Mouse (Mus musculus) ES-Bruce4 (cell line): ENCODE measurements at regions not wholly inside any gene's neighbourhood (a gene's known extent, or its start where the extent isn't known, plus 50 kb on each side); places are given as distances from the start of the nearest gene placed in this dataset.

Experiments used
- CTCF ChIP-seq: IDR thresholded peaks from one replicate; pipeline ENCODE4 v1.8.1; 2011; ENCODE audit warnings: low read depth, low read length
- EP300 ChIP-seq: IDR thresholded peaks from 2 replicates; pipeline ENCODE4 v1.6.1; 2011; ENCODE audit warnings: low read depth, low read length; ENCODE audit not compliant: insufficient read depth

- TF ChIP-seq EP300 (no peak), CTCF (no peak)
Observed at GRCm38 (mm10) chr2:74378709-74379108, 200.5 kb downstream of the Lnpk start.
